Mouse (Mus musculus): ENCODE data around the gene 1810062G17Rik. TPM values are rescaled to one million over a fixed set of nuclear protein-coding genes. Genes with fewer than 3 reads are reported as not detected.

Gene 1810062G17Rik
- polyA plus RNA-seq, 1 experiment from 2014 or later: not detected

GRCm38 (mm10) chr3:36486176-36486575 is 10.4 kb downstream of the 1810062G17Rik start:
- H3K27ac ChIP-seq (ENCODE audit: low read depth, low read length): no peak overlapping the region
- no peak overlapping the region for H3K4me3 ChIP-seq (ENCODE audit: low read depth, low read length)
- H3K36me3 ChIP-seq (ENCODE audit: control insufficient read depth, insufficient read depth, low read length): no peaks in the 10 kb centered on the region
- WGBS: 71% methylated on average over 6 of the region's 6 CpGs
- H3K4me1 ChIP-seq (ENCODE audit: control insufficient read depth, insufficient read depth, low read length): 0 out of 2 replicates have a peak, but pooled peaks cover 5% of the 10 kb centered on the region
- H3K27me3 ChIP-seq (ENCODE audit: control insufficient read depth, insufficient read depth, low read length): no peaks in the 10 kb centered on the region
- ATAC-seq (ENCODE audit: low read depth): no peak
- H3K9me3 ChIP-seq (ENCODE audit: control insufficient read depth, low read length): no peaks in the 10 kb centered on the region
- H3K4me2 ChIP-seq (ENCODE audit: low read depth, low read length): no peak overlapping the region
- no peak overlapping the region for H3K9ac ChIP-seq (replicated peaks; ENCODE audit: low read depth, low read length)

- no peak for ATAC-seq (ENCODE audit: low read depth)
Observed at GRCm38 (mm10) chr3:36486881-36487280, 11.1 kb downstream of the 1810062G17Rik start.

GRCm38 (mm10) chr3:36488367-36488766 is 12.6 kb downstream of the 1810062G17Rik start:
- H3K27ac ChIP-seq (ENCODE audit: low read depth, low read length): no peak overlapping the region
- no peak overlapping the region for H3K9ac ChIP-seq (replicated peaks; ENCODE audit: low read depth, low read length)
- H3K4me2 ChIP-seq (ENCODE audit: low read depth, low read length): no peak overlapping the region
- no peak overlapping the region for H3K4me3 ChIP-seq (ENCODE audit: low read depth, low read length)
- no peaks in the 10 kb centered on the region for H3K4me1 ChIP-seq (ENCODE audit: control insufficient read depth, insufficient read depth, low read length)
- 52% methylated on average over 1 of the region's 1 CpGs for WGBS
- H3K9me3 ChIP-seq (ENCODE audit: control insufficient read depth, low read length): no peaks in the 10 kb centered on the region
- no peaks in the 10 kb centered on the region for H3K27me3 ChIP-seq (ENCODE audit: control insufficient read depth, insufficient read depth, low read length)
- no peak for ATAC-seq (ENCODE audit: low read depth)
- H3K36me3 ChIP-seq (ENCODE audit: control insufficient read depth, insufficient read depth, low read length): no peaks in the 10 kb centered on the region

More at GRCm38 (mm10) chr3:36486881-36487280, 11.1 kb downstream of the 1810062G17Rik start:
- H3K4me2 ChIP-seq (ENCODE audit: low read depth, low read length): no peak overlapping the region
- no peak overlapping the region for H3K27ac ChIP-seq (ENCODE audit: low read depth, low read length)
- 90% methylated on average over 6 of the region's 6 CpGs for WGBS
- H3K4me3 ChIP-seq (ENCODE audit: low read depth, low read length): no peak overlapping the region
- H3K36me3 ChIP-seq (ENCODE audit: control insufficient read depth, insufficient read depth, low read length): no peaks in the 10 kb centered on the region
- no peaks in the 10 kb centered on the region for H3K27me3 ChIP-seq (ENCODE audit: control insufficient read depth, insufficient read depth, low read length)
- H3K9ac ChIP-seq (replicated peaks; ENCODE audit: low read depth, low read length): no peak overlapping the region
- H3K4me1 ChIP-seq (ENCODE audit: control insufficient read depth, insufficient read depth, low read length): 0 out of 2 replicates have a peak, but pooled peaks cover 2% of the 10 kb centered on the region
- no peaks in the 10 kb centered on the region for H3K9me3 ChIP-seq (ENCODE audit: control insufficient read depth, low read length)

GRCm38 (mm10) chr3:36488899-36489589 is 13.3 kb downstream of the 1810062G17Rik start:
- 89% methylated on average over 6 of the region's 6 CpGs for whole genome bisulfite sequencing
- Histone ChIP-seq H3K9me3 (ENCODE audit: control insufficient read depth, low read length) (no peaks in the 10 kb centered on the region), H3K4me3 (ENCODE audit: low read depth, low read length) (no peak overlapping the region), H3K9ac (replicated peaks; ENCODE audit: low read depth, low read length) (no peak overlapping the region), H3K4me1 (ENCODE audit: control insufficient read depth, insufficient read depth, low read length) (no peaks in the 10 kb centered on the region), H3K36me3 (ENCODE audit: control insufficient read depth, insufficient read depth, low read length) (no peaks in the 10 kb centered on the region), H3K4me2 (ENCODE audit: low read depth, low read length) (no peak overlapping the region), H3K27me3 (ENCODE audit: control insufficient read depth, insufficient read depth, low read length) (no peaks in the 10 kb centered on the region), H3K27ac (ENCODE audit: low read depth, low read length) (no peak overlapping the region)
- no peak for ATAC-seq (ENCODE audit: low read depth)

- Histone ChIP-seq H3K27me3 (ENCODE audit: control insufficient read depth, insufficient read depth, low read length) (no peaks in the 10 kb centered on the region), H3K9ac (replicated peaks; ENCODE audit: low read depth, low read length) (no peak overlapping the region), H3K27ac (ENCODE audit: low read depth, low read length) (no peak overlapping the region), H3K9me3 (ENCODE audit: control insufficient read depth, low read length) (no peaks in the 10 kb centered on the region), H3K36me3 (ENCODE audit: control insufficient read depth, insufficient read depth, low read length) (no peaks in the 10 kb centered on the region), H3K4me3 (ENCODE audit: low read depth, low read length) (no peak overlapping the region), H3K4me1 (ENCODE audit: control insufficient read depth, insufficient read depth, low read length) (no peaks in the 10 kb centered on the region), H3K4me2 (ENCODE audit: low read depth, low read length) (no peak overlapping the region)
- 100% methylated on average over 1 of the region's 1 CpGs for WGBS
- no peak for ATAC-seq (ENCODE audit: low read depth)
Observed at GRCm38 (mm10) chr3:36489590-36489910, 13.8 kb downstream of the 1810062G17Rik start.

GRCm38 (mm10) chr3:36491535-36491934 is 15.8 kb downstream of the 1810062G17Rik start:
- H3K27ac ChIP-seq (ENCODE audit: low read depth, low read length): no peak overlapping the region
- no peaks in the 10 kb centered on the region for H3K27me3 ChIP-seq (ENCODE audit: control insufficient read depth, insufficient read depth, low read length)
- no peaks in the 10 kb centered on the region for H3K36me3 ChIP-seq (ENCODE audit: control insufficient read depth, insufficient read depth, low read length)
- no peaks in the 10 kb centered on the region for H3K9me3 ChIP-seq (ENCODE audit: control insufficient read depth, low read length)
- no peaks in the 10 kb centered on the region for H3K4me1 ChIP-seq (ENCODE audit: control insufficient read depth, insufficient read depth, low read length)
- no peak for ATAC-seq (ENCODE audit: low read depth)
- no peak overlapping the region for H3K9ac ChIP-seq (replicated peaks; ENCODE audit: low read depth, low read length)
- H3K4me2 ChIP-seq (ENCODE audit: low read depth, low read length): no peak overlapping the region
- 98% methylated on average over 5 of the region's 5 CpGs for WGBS
- no peak overlapping the region for H3K4me3 ChIP-seq (ENCODE audit: low read depth, low read length)

GRCm38 (mm10) chr3:36492716-36493391 is 17.1 kb downstream of the 1810062G17Rik start:
- ATAC-seq (ENCODE audit: low read depth): no peak
- no peaks in the 10 kb centered on the region for H3K27me3 ChIP-seq (ENCODE audit: control insufficient read depth, insufficient read depth, low read length)
- no peak overlapping the region for H3K4me3 ChIP-seq (ENCODE audit: low read depth, low read length)
- H3K27ac ChIP-seq (ENCODE audit: low read depth, low read length): no peak overlapping the region
- WGBS: 87% methylated on average over 9 of the region's 9 CpGs
- no peaks in the 10 kb centered on the region for H3K36me3 ChIP-seq (ENCODE audit: control insufficient read depth, insufficient read depth, low read length)
- H3K9ac ChIP-seq (replicated peaks; ENCODE audit: low read depth, low read length): no peak overlapping the region
- no peaks in the 10 kb centered on the region for H3K9me3 ChIP-seq (ENCODE audit: control insufficient read depth, low read length)
- H3K4me2 ChIP-seq (ENCODE audit: low read depth, low read length): no peak overlapping the region
- H3K4me1 ChIP-seq (ENCODE audit: control insufficient read depth, insufficient read depth, low read length): no peaks in the 10 kb centered on the region

GRCm38 (mm10) chr3:36493641-36494283 is 18.0 kb downstream of the 1810062G17Rik start:
- no peaks in the 10 kb centered on the region for H3K9me3 ChIP-seq (ENCODE audit: control insufficient read depth, low read length)
- 67% methylated on average over 6 of the region's 6 CpGs for WGBS
- H3K27me3 ChIP-seq (ENCODE audit: control insufficient read depth, insufficient read depth, low read length): no peaks in the 10 kb centered on the region
- H3K27ac ChIP-seq (ENCODE audit: low read depth, low read length): no peak overlapping the region
- no peaks in the 10 kb centered on the region for H3K4me1 ChIP-seq (ENCODE audit: control insufficient read depth, insufficient read depth, low read length)
- no peak overlapping the region for H3K4me2 ChIP-seq (ENCODE audit: low read depth, low read length)
- no peak overlapping the region for H3K9ac ChIP-seq (replicated peaks; ENCODE audit: low read depth, low read length)
- 0 out of 2 replicates have a peak, but pooled peaks have one; percentile 36 for ATAC-seq (ENCODE audit: low read depth)
- H3K4me3 ChIP-seq (ENCODE audit: low read depth, low read length): no peak overlapping the region
- H3K36me3 ChIP-seq (ENCODE audit: control insufficient read depth, insufficient read depth, low read length): no peaks in the 10 kb centered on the region

GRCm38 (mm10) chr3:36494613-36495012 is 18.9 kb downstream of the 1810062G17Rik start:
- Histone ChIP-seq H3K27me3 (ENCODE audit: control insufficient read depth, insufficient read depth, low read length) (no peaks in the 10 kb centered on the region), H3K4me1 (ENCODE audit: control insufficient read depth, insufficient read depth, low read length) (no peaks in the 10 kb centered on the region), H3K4me3 (ENCODE audit: low read depth, low read length) (no peak overlapping the region), H3K9me3 (ENCODE audit: control insufficient read depth, low read length) (no peaks in the 10 kb centered on the region), H3K9ac (replicated peaks; ENCODE audit: low read depth, low read length) (no peak overlapping the region), H3K36me3 (ENCODE audit: control insufficient read depth, insufficient read depth, low read length) (no peaks in the 10 kb centered on the region), H3K27ac (ENCODE audit: low read depth, low read length) (no peak overlapping the region), H3K4me2 (ENCODE audit: low read depth, low read length) (no peak overlapping the region)
- WGBS: 75% methylated on average over 2 of the region's 2 CpGs
- ATAC-seq (ENCODE audit: low read depth): no peak
